Comparison of ENCODE assay signal across 15 mouse cellular contexts in genomic region chr3:82332067-82332466, GRCm38 (mm10).
"Had no signal": no experiment of that assay in that cellular context is flagged by ENCODE, and none has a peak within 500 bp of the region (broad histone marks: within the 10 kb centered on the region; RNA-seq: fewer than 3 reads in every experiment).

No protein-coding gene starts in this region.

- DNase-seq: retina, postnatal 1 day; right cerebral cortex, adult 18-20 months; right cerebral cortex, postnatal 14 days; right cerebral cortex, postnatal 25 days; right cerebral cortex, postnatal 4 days; spleen, adult 18-20 months; thymus, adult 18-20 months; thymus, adult 2 months; thymus, postnatal 14 days; thymus, postnatal 25 days; thymus, postnatal 36 days; thymus, postnatal 4 days had no signal

- H3K27ac ChIP-seq: neural tube, embryonic 15.5 days; stomach, embryonic 15.5 days; stomach, postnatal 0 days had no signal

- H3K9me3 ChIP-seq: neural tube, embryonic 15.5 days; stomach, embryonic 15.5 days had no signal

- H3K4me2 ChIP-seq: neural tube, embryonic 15.5 days; stomach, embryonic 15.5 days had no signal

- H3K27me3 ChIP-seq: neural tube, embryonic 15.5 days; stomach, embryonic 15.5 days had no signal

- H3K4me3 ChIP-seq: neural tube, embryonic 15.5 days; stomach, embryonic 15.5 days had no signal

- H3K4me1 ChIP-seq: stomach, embryonic 15.5 days had no signal

- H3K9ac ChIP-seq: neural tube, embryonic 15.5 days; stomach, embryonic 15.5 days had no signal

- H3K36me3 ChIP-seq: neural tube, embryonic 15.5 days; stomach, embryonic 15.5 days had no signal
